Mouse (Mus musculus): ENCODE results near the gene Srp68.

The Srp68 gene

DNA sequence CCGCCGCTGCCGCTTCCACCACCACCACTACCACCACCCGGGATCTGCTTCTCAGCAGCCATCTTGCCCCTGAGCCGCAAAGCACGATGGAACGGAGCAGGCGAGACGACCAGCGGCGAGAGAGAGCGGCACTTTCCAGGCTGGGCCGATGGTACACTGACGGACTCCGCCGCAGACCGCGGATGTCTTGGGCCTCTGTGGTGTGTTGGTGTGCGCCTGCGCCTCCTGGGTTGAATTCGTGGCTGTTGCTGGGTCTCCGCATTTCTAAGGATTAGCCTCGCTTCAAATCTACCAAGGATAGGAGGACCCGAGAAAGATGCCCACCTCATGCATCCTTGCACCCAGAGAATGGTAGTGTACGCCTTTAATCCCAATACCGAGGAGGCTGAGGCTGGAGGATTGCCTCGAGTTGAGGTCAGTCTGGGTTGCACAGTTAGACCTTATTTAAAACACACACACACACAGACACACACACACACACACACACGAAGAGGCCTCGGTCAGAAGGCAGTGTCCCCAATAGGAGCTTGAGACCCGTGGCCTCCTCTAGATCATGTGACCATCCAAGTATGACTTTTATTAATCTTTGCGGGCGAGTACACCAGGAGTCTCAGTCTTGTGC lies at the start of gene Srp68:
Srp68 (minus strand) TSS at position 173 of the 622 bp plus-strand sequence.
- DNase-seq (ENCODE audit: low spot score): peak; percentile 84

DNA sequence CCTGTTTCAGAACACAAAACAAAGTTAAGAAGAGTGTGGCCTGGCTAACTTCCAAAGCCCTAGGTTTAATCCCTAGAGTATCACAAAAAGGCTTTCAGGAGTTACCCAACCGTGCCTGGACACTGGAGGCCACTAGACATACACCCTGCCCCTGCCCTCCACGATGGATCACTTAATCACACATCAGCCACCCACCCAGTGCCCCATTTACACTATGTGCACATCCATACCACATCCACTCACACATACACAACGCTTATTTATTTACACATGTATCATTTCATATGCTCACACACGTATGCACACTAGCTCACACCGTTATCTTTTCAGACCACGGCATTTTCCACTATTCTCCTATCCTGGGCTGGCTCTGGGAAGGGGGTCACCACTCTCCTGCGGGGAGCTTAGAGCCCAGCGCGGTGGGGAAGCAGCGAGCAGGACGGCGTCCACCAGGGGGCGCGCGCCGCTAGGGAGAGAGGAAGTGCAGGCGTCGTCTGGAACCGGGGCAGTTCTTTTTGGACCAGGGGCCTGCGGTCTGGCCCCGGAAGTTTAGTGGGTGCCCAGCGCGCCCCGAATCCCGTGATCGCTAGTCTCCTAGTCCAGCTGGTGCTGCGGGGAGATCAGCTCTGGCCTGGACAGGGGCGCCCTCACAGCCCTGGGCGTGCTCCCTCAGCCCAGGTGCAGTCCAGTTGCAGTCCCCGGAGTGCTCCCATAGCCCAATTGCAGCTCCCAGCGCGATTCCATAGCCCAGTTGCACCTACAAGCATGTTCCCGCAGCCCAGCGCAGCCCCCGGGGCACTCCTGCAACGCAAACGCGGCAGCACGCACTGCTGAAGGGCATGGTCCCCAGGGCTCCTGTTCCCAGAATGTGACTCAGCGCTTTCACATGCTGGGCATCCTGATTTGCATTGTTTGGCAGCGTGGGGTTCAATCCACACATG lies 45.0 kb upstream of the Srp68 start:
- DNase-seq (ENCODE audit: low spot score): peak; percentile 62

DNA sequence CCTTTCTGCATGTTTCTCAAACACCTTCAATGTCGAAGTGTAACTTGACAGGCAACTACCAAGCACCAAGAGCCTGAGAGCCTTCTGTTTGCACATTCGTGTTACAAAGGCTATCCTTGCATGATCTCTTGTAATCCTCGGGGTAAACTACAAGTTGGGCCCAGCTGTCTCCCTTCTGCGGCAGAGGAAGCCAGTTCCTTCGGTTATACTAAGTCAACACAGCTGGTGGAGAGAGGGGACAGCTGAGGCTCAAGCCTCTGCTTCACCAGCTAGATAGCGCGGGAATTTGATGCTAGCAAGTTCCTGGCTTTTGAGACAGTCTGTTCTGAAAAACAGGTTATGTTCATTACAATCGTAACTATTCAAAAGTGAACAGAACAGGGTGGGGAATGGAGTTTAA lies 38.3 kb upstream of the Srp68 start:
- no peak for DNase-seq (ENCODE audit: low spot score)

GRCm38 (mm10) chr11:116311169-116311568 lies 37.2 kb upstream of the Srp68 start:
- no peak for DNase-seq (ENCODE audit: low spot score)

DNA sequence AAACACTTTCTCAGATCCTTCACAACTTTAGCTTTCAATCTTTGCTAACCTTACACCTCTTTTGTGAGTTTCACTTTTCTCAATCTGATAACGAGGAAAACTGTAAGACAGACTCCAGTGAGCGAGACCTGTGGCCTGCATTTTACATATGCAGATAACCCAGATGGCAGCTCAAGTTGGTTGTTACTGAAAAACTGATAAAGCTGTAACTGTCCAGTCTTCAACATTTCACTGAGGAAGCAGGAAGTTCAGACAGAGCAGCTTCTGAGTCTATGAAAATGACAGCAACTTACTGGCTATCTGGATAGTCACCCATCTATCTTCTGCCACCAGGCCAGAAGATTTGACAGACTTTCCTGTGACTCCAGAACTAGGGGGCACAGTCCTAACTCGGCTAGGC lies 35.6 kb upstream of the Srp68 start:
- no peak for DNase-seq (ENCODE audit: low spot score)

DNA sequence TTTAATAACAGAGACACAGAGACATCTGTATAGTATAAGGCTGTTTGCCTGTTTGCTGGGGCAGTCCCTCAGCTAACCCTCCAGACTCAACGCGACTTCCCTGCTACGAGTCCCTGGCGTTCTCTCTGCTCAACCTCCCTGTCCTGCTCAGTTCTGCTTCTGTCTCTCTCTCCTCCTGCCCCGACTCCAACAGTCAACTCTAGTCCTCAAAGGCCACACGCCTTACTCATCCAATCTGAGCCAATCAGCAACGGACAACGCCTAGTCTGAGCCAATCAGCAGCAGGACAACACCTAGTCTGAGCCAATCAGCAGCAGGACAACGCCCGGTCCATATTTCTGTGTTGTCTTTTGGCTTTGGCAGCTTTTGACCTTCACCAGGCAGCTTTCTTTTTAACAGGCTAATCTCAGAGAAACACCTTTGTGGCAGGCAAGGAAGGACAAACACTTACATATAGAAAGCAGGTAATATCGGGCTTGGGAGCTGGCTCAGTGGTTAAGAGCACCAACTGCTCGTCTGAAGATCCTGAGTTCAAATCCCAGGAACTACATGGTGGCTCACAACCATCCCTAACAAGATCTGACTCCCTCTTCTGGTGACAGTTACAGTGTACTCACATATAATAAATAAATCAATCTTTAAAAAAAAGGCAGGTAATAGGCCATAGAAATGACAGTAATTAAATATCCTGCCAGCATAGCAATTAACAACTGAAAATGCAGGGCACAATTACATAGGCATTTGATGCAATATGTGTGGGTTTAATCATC lies 33.9 kb upstream of the Srp68 start:
- no peak for DNase-seq (ENCODE audit: low spot score)

- DNase-seq (ENCODE audit: low spot score): no peak
Measured at GRCm38 (mm10) chr11:116307019-116307725, 33.2 kb upstream of the Srp68 start, which contains the start of gene Exoc7. Exoc7 (minus strand) TSS chr11:116307233.

DNA sequence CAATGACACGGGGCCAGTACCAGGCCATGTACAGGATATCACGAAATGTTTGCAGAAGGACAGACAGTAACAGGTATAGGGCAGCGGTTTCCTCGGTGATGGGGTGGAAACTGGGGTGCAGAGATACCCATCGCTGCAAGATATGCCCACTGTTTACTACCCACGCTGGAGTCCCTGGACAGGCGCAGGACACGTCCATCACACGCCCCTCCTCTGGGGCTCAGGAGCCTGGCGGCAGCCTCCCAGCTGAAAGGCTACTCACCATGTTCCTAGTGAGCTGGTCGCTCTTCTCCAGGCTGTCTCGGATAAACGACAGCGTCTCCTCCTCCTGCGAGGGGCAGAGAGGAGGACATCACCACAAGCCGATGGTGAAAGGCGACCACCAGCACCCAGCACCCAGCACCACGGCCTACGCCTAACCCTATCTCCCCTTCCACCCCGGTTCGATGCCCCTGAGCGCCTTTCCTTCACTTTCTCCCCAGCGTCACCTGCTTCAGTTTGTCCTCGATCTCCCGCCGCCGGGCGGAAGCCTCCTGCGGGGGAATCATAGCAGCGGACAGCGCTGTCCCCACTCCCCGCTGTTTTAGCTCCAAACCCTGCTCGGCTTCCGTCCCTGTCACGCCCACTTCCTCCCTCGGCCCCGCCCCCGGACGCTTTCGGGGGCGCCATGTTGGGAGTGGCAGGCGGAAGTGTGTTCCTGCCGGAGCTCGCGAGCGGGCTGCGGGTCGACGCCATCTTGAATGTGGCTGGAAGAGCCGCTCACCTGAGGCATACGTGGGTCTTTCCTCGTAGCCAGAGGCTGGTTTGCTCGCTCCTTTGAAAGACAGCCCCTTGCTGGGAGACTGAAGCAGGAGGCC lies 32.3 kb upstream of the Srp68 start:
- peak; percentile 73 for DNase-seq (ENCODE audit: low spot score)

GRCm38 (mm10) chr11:116305423-116305822 lies 31.4 kb upstream of the Srp68 start:
- no peak for DNase-seq (ENCODE audit: low spot score)

DNA sequence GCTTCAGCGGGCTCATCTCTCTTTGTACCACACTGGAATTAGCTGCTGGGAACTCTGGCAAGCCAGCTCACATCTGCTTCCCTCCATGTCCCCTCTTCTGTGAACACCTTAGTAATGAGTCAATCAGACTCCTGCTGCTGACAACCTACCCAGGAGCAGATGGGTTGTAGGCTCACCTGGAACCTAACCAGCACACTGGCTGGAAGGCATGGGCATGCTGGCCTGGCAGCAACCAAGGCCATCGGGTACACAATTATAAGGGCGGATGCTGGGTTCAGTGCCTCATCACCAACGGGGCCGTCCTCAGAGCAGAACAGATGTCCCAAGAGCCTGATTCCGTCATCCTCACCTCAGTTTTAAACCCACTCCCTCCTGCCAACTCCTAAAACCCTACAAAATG lies 24.6 kb upstream of the Srp68 start:
- DNase-seq (ENCODE audit: low spot score): no peak

DNA sequence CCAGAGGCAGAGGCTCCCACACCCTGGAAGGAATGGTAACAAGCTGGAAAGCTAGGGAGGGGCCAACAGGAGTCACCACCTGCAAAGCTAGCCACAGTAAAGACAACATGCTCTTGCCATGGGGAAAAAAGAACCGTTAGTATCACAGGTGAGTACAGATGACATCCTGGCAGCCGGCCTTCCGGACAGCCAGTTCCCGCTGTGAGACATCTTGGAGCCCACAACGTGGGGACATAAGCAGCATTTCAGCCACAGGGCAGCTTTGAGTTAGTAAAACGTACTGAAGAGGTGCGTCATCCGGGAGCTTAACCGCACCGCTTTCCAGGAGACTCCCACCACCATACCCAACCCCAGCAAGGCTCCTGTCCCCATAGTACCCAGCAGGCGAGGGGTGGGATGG lies 24.2 kb upstream of the Srp68 start:
- DNase-seq (ENCODE audit: low spot score): no peak

DNA sequence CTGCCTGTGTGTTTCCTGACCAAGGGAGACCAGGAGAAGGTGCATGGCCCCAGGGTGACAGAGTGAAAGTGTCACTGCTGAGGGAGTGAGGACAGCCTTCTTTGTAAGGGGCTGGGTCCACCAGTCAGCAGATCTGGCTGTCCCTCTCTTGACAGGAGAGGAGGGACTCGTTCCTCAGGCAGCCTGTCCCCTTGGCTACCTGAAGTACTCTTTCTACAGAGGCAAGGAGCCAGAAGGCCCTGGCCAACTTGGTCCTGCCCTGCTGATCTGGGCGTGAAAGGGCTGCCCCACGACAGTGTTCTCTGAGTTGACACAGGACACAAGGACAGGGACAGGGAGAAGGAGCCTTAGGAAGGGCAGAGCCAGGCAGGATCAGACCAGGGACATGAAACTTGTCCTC lies 23.0 kb upstream of the Srp68 start:
- no peak for DNase-seq (ENCODE audit: low spot score)

GRCm38 (mm10) chr11:116296191-116296734 lies 22.2 kb upstream of the Srp68 start:
- no peak for DNase-seq (ENCODE audit: low spot score)

- DNase-seq (ENCODE audit: low spot score): no peak
Measured at GRCm38 (mm10) chr11:116294319-116294718, 20.3 kb upstream of the Srp68 start.

DNA sequence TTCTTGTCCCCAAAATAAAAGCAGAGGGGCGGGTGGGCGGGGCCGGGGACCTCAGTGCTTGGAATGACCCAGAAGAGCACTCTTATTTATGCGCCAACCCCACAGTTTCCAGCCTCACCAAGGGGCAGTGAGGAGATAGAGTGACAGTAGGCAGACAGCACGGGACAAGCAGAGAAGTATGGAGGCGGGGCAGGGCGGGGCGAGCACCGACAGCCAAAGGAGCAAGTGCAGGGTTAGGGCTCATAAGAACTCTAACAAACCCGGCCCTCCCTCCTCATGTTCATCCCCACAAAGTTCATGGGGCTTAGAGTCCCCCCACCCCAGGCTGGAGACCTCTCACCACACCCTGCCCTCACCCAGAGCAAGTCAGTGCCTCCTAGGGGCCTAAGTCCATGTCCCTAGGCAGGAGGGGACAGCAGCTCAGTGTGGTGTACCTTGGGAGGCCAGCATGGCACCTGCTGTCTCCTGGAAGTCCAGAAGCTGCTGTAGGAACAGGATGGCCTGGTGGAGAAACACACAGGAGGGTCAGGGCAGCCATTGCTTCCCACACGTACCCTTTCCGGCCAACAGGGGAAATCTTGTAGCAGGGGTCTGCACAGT lies 19.6 kb upstream of the Srp68 start:
- DNase-seq (ENCODE audit: low spot score): no peak

GRCm38 (mm10) chr11:116292401-116292800 lies 18.4 kb upstream of the Srp68 start:
- no peak for DNase-seq (ENCODE audit: low spot score)

GRCm38 (mm10) chr11:116290556-116290955 lies 16.5 kb upstream of the Srp68 start:
- no peak for DNase-seq (ENCODE audit: low spot score)

DNA sequence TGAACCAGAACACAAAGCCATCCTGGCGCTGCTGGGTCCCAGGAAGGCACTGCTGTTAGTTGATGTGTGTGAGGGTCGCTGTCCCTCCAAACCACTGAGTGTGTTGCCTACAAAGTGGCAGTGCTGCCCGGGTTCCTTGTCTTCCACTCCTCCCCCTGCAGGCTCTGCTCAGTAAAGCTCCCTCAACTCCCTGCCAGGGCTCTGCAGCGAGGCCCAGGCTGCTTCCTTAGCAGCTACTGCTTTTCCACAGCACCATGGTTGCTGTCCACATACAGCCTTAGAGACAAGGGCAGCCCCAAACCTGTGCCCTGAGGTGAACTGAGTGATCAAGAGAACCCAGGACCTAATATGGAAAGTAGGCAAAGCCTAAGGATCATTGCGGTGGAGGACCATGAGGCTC lies 13.3 kb upstream of the Srp68 start:
- DNase-seq (ENCODE audit: low spot score): no peak

DNA sequence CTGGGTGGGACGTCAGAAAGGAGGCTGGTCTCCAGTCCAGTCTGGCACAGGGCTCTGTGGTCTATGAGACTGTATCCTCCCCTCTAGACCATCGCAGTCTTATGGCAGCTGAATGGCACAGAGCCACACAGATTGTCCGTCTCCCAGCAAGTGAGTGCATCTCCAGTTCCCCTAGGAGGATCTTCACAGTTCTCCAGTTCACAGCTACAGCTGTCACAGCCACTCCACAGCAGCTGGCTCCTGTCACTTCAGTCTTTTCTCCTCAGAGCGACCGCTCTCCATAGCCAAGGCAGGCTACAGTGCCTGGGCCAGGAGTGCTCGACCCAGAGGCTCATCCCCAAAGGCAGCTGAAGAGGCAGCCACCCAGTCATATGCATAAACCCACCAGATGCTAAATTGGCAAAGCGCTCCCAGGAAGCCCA lies 11.8 kb upstream of the Srp68 start:
- DNase-seq (ENCODE audit: low spot score): no peak

DNA sequence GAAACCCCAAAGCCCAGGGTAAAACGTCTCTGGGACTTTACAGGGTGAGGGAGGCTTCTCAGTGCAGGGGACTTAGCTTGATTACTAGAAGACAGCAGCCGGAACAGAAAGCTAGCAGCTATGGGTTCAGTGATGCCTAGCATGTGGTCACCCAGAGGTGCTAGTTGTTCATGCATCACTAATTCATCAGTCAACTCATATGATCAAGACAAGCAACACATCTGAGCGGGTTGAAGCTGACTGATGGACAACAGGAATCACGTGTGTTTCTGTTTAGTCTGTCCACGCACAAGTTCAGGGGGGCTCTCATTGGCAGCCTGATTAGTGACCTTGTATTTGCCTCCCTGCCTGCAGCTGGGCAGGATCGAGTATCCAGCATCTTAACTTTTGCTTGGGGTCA lies 10.0 kb upstream of the Srp68 start:
- DNase-seq (ENCODE audit: low spot score): no peak
